Mouse (Mus musculus): ENCODE measurements around the gene Psmb4.

- TF ChIP-seq POLR2A (IDR thresholded peaks at IDR 0.05; ENCODE audit: insufficient read depth, low read length) (no peak), CTCF (IDR thresholded peaks at IDR 0.05; ENCODE audit: low read depth, low read length) (no peak)
Observed at GRCm38 (mm10) chr3:94922333-94922732, 35.6 kb upstream of the Psmb4 start.
